Mouse (Mus musculus): ENCODE results near the gene Rsf1. TPM values are rescaled to one million over a fixed set of nuclear protein-coding genes. Genes with fewer than 3 reads are reported as not detected.

Gene Rsf1
- polyA plus RNA-seq, 1 experiment from 2014 or later: 8.1 TPM

DNA sequence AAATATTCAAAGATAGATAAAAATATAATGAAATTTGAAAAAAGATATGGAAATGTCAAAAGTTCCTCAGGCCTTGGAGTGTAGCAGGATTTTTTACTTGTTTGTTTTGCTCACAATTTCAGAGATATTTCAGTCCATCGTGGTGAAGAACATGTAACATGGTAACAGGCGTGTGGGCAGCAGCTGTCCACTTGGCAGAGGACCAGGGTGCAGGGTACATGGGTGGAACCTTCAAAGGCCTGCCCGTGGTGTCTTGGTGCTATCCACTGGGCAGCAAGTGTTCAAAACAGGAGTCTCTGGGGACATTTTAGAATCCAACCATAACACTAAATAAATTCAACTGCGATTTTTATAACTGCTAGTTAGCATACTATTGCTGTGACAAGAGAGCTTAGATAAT lies 127.4 kb downstream of the Rsf1 start:
- Histone ChIP-seq H3K36me3 (peaks cover 35% of the 10 kb centered on the region), H3K4me2 (no peak overlapping the region), H3K9ac (no peak overlapping the region), H3K4me1 (peaks cover 12% of the 10 kb centered on the region; the same call in 1 of the 2 replicates), H3K4me3 (no peak overlapping the region), H3K27ac (no peak overlapping the region), H3K9me3 (replicated peaks) (no peaks in the 10 kb centered on the region), H3K27me3 (replicated peaks) (no peaks in the 10 kb centered on the region)
- WGBS (ENCODE audit: insufficient replicate concordance): 72% methylated on average over 4 of the region's 4 CpGs
- no peak for ATAC-seq

DNA sequence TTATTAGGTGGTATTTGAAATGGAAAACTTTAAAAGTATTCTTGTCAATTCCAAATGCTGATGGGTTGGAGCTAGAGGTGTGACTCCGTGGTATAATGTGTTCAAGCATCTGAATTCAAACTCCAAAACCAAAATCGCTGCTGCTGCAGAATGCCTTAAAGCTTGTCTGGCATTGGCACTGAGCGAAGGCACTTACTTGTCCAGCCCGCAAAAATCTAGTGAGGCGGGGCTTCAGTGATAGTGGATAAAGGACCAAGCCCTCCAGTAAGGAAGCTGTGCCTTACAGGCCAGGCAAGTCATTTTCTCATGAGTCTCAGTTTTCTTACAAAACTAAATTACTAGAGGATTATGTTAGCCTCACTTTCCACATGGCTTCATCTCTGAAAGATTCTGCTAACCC lies 128.1 kb downstream of the Rsf1 start:
- no peak for ATAC-seq
- Histone ChIP-seq H3K4me1 (peaks cover 12% of the 10 kb centered on the region; the same call in 1 of the 2 replicates), H3K4me3 (no peak overlapping the region), H3K4me2 (no peak overlapping the region), H3K27me3 (replicated peaks) (no peaks in the 10 kb centered on the region), H3K27ac (no peak overlapping the region), H3K9me3 (replicated peaks) (no peaks in the 10 kb centered on the region), H3K36me3 (peaks cover 42% of the 10 kb centered on the region), H3K9ac (no peak overlapping the region)
- WGBS (ENCODE audit: insufficient replicate concordance): 65% methylated on average over 5 of the region's 5 CpGs

DNA sequence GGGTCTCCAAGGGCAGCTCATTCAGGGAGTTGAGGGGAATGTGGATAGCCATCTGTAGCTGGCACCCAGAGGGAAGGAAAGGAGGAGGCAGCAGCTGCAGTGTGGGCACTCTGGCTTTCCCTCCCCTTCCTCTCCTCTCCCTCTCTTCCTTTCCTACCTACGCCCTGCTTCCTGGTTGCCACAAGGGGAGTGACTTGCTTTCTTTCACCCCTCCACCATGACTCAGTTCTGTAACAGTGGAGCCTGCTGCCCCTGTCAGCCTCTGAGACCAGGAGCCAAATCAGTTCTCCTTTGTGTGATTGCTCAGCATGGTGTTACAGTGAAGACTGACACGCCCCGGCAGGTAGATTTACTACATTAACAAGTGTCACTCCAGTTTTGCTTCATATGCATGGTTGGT lies 129.5 kb downstream of the Rsf1 start:
- H3K36me3 ChIP-seq: peaks cover 52% of the 10 kb centered on the region
- H3K4me3 ChIP-seq: no peak overlapping the region
- 71% methylated on average over 3 of the region's 3 CpGs for WGBS (ENCODE audit: insufficient replicate concordance)
- H3K9ac ChIP-seq: no peak overlapping the region
- H3K4me2 ChIP-seq: no peak overlapping the region
- no peaks in the 10 kb centered on the region for H3K27me3 ChIP-seq (replicated peaks)
- ATAC-seq: no peak
- H3K9me3 ChIP-seq (replicated peaks): no peaks in the 10 kb centered on the region
- H3K27ac ChIP-seq: no peak overlapping the region
- peaks cover 12% of the 10 kb centered on the region; the same call in 1 of the 2 replicates for H3K4me1 ChIP-seq

DNA sequence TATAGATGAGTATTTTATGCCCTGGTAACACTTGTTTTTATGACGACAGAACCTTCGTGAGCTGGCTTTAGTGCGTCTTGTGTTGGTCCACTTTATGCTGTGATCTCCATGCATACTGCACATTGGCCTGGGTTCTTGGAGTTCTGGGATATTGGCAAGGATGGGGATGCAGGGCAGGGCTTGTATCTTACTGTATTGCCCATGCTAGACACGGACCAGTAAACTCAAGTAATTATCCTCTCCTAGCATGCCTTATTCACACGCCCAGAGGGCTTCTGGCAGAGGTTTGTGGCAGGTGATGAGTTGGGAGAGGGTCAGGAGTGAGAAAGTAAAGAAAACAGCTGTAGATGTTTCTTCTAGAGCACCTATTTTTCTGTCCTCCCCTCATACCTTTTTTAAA lies 135.0 kb downstream of the Rsf1 start:
- H3K27me3 ChIP-seq (replicated peaks): no peaks in the 10 kb centered on the region
- H3K9ac ChIP-seq: no peak overlapping the region
- ATAC-seq: no peak
- H3K27ac ChIP-seq: no peak overlapping the region
- no peak overlapping the region for H3K4me3 ChIP-seq
- no peaks in the 10 kb centered on the region for H3K9me3 ChIP-seq (replicated peaks)
- H3K36me3 ChIP-seq: peaks cover 80% of the 10 kb centered on the region
- no peaks in the 10 kb centered on the region for H3K4me1 ChIP-seq
- 90% methylated on average over 5 of the region's 5 CpGs for WGBS (ENCODE audit: insufficient replicate concordance)
- no peak overlapping the region for H3K4me2 ChIP-seq

DNA sequence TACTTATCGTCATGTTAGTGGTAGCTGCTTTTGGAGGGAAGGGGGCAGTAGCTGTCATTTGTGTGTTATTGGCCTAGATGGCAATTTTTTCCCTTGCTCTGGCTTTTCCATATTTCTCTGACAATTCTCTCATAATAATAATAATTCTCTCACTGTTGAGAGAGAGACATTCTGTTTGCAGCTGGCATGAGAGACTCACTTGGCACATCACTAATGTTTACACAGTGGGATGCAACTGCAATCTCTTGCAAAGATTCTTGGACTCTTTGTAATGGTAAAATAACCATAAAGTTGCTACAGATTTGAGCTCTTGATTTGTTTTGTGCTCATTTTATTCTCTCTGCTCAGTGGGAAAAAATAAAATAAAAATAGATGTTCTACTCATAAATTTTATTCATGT lies 137.6 kb downstream of the Rsf1 start:
- WGBS (ENCODE audit: insufficient replicate concordance): 84% methylated on average over 1 of the region's 1 CpGs
- no peak overlapping the region for H3K4me3 ChIP-seq
- no peak overlapping the region for H3K27ac ChIP-seq
- no peaks in the 10 kb centered on the region for H3K4me1 ChIP-seq
- H3K9me3 ChIP-seq (replicated peaks): no peaks in the 10 kb centered on the region
- no peak overlapping the region for H3K4me2 ChIP-seq
- H3K27me3 ChIP-seq (replicated peaks): no peaks in the 10 kb centered on the region
- ATAC-seq: no peak
- H3K9ac ChIP-seq: no peak overlapping the region
- peaks cover 85% of the 10 kb centered on the region for H3K36me3 ChIP-seq

DNA sequence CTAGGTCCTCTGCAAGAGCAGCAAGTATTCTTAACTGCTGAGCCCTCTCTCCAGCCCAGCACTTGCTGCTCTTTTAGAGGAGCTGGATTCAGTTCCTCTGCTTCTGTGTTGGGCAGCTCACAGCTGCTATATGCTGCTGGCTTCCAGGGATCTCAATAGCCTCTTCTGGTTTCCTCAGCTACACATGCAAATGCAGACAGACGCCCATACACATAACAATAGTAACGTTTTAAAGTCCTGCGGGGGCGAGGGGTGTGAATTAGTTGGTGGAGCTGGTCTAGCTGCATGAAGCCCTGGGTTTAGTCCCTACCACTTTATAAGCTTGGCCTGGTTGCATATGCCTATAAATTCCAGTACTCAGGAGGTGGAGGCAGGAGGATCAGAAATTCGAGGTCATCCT lies 139.4 kb downstream of the Rsf1 start:
- Histone ChIP-seq H3K4me3 (no peak overlapping the region), H3K9ac (no peak overlapping the region), H3K4me2 (no peak overlapping the region), H3K9me3 (replicated peaks) (no peaks in the 10 kb centered on the region), H3K36me3 (peaks cover 85% of the 10 kb centered on the region), H3K27ac (no peak overlapping the region), H3K27me3 (replicated peaks) (no peaks in the 10 kb centered on the region), H3K4me1 (peaks cover 6% of the 10 kb centered on the region)
- ATAC-seq: no peak
- WGBS (ENCODE audit: insufficient replicate concordance): 82% methylated on average over 5 of the region's 5 CpGs

DNA sequence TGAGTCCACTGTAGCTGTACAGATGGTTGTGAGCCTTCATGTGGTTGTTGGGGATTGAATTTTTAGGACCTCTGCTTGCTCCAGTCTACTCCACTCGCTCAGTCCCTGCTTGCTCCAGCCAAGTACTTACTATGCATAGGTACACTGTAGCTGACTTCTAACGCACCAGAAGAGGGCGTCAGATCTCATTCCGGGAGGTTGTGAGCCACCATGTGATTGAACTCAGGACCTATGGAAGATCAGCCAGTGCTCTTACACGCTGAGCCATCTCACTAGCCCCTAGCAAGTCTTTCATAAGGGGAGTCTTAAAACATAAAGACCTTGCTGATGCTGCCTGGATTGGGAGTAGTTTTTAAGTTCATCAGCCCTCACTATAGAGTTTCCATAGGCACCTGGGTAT lies 140.4 kb downstream of the Rsf1 start:
- Histone ChIP-seq H3K27ac (no peak overlapping the region), H3K9ac (no peak overlapping the region), H3K4me2 (no peak overlapping the region), H3K4me1 (peaks cover 9% of the 10 kb centered on the region), H3K9me3 (replicated peaks) (no peaks in the 10 kb centered on the region), H3K27me3 (replicated peaks) (no peaks in the 10 kb centered on the region), H3K4me3 (no peak overlapping the region), H3K36me3 (peaks cover 79% of the 10 kb centered on the region)
- ATAC-seq: no peak
- WGBS (ENCODE audit: insufficient replicate concordance): 77% methylated on average over 5 of the region's 5 CpGs

DNA sequence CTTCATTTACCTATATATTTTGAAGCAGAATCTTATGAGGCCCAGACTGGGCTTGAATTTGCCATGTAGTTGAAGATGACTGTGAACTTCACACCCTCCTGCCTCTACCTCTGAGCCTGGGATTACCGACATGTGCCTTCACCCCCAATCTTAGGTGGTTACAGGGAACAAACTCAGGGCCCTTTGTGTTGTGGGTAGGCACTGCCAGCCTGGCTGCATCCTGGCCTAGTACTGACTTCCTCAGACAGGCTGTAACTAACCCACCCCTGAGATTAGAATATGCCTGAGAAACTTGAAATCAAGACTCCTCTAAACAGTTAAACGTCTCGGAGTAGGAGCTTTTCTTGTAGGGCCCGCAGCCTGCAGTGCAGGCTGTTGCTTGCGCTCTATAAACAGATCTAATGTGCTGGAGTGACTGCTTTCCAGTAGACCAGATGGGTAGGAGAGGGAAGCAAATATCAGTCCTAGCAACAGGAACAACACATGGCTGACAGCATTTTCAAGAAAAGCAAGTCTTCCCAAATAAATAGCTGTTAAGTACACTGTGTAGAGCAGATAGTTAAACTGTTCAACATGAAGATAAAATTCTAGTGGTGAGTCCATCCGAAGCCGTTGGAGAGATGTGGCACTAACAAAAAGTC lies 142.7 kb downstream of the Rsf1 start:
- no peak for ATAC-seq
- Histone ChIP-seq H3K9ac (no peak overlapping the region), H3K9me3 (replicated peaks) (no peaks in the 10 kb centered on the region), H3K36me3 (peaks cover 77% of the 10 kb centered on the region), H3K27ac (no peak overlapping the region), H3K4me1 (peaks cover 9% of the 10 kb centered on the region), H3K4me2 (no peak overlapping the region), H3K4me3 (no peak overlapping the region), H3K27me3 (replicated peaks) (no peaks in the 10 kb centered on the region)
- 82% methylated on average over 7 of the region's 7 CpGs for WGBS (ENCODE audit: insufficient replicate concordance)

DNA sequence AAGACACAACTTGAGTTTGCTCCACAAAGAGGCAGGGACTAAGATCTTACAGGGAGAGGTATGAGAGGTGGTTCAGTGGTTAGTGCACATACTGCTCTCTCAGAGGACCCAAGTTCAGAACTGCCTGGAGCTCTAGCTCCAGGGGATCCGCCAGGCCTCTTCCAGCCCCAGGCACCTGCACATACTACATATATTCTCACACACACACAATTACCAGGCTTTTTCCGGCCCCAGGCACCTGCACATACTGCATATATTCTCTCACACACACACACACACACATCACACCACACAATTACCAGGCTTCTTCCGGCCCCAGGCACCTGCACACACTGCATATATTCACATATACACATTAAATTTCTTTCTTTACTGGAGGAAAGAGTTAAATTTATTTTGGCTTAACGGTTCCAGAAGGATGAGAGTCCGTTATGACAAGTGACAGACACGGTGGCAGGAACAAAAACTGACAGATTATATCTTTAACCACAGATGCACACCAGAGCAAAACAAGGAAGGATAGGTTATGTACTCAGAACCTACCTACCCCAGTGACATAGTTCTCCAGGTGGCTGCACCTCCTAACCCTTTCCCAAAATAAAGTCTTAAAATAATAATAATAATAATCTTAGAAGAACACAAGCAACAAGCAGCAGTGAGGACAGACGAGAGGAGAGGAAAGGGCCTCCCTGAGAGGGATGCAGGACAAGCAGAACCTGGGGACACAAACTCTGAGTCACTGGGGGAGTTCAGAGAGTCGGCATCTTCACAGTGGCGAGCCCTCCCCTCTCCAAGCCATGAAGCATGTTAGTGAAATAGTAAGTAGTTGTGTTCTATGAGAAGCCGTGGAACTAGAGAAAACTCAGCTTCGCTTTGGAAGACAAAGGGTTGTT lies 144.2 kb downstream of the Rsf1 start:
- peaks cover 9% of the 10 kb centered on the region for H3K4me1 ChIP-seq
- H3K9me3 ChIP-seq (replicated peaks): no peaks in the 10 kb centered on the region
- no peaks in the 10 kb centered on the region for H3K27me3 ChIP-seq (replicated peaks)
- H3K9ac ChIP-seq: no peak overlapping the region
- H3K4me2 ChIP-seq: no peak overlapping the region
- H3K27ac ChIP-seq: no peak overlapping the region
- H3K36me3 ChIP-seq: peaks cover 73% of the 10 kb centered on the region
- no peak overlapping the region for H3K4me3 ChIP-seq
- no peak for ATAC-seq
- 65% methylated on average over 11 of the region's 11 CpGs for WGBS (ENCODE audit: insufficient replicate concordance)

DNA sequence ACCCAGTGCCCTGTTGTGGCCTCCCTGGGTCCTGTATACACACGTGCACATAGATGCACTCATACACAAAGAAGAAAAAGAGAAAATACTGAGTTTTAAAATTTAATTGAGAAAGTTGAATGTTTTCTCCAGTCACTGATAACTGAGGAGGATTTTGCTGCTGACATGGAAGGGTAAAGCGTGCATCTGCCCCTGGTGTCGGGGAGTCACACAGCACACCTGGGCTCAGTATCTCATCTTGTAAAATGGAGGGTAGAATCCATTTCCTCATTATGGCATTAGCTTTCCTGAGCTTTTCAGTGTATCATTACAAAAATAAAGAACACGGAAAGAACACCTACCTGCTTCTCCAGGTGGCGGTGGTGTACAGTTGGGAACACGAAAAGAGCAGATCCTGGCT lies 145.7 kb downstream of the Rsf1 start:
- Histone ChIP-seq H3K4me1 (peaks cover 12% of the 10 kb centered on the region), H3K9me3 (replicated peaks) (no peaks in the 10 kb centered on the region), H3K4me2 (no peak overlapping the region), H3K4me3 (no peak overlapping the region), H3K27ac (no peak overlapping the region), H3K36me3 (peaks cover 64% of the 10 kb centered on the region), H3K9ac (no peak overlapping the region), H3K27me3 (replicated peaks) (no peaks in the 10 kb centered on the region)
- 92% methylated on average over 6 of the region's 6 CpGs for WGBS (ENCODE audit: insufficient replicate concordance)
- ATAC-seq: no peak

DNA sequence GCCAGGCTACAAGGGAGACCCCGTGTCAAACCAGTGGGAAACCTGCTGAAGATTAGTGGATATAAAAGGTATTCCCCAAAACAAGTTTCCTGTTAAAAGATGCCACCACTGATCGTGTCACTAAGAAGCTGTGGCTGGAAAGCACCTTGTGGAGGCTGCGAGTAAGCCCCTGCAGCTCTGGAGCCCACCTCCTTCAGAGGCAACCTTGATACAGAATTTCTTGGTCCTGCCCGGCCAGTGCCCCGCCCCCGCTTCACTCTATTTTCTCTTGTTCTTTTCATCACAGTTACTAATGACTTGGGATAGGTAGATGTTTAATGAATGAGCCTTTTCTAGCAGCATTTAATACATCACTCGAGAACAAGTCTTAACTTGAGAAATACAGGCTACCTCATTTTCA lies 146.4 kb downstream of the Rsf1 start:
- Histone ChIP-seq H3K9me3 (replicated peaks) (no peaks in the 10 kb centered on the region), H3K4me1 (peaks cover 18% of the 10 kb centered on the region), H3K9ac (no peak overlapping the region), H3K36me3 (peaks cover 62% of the 10 kb centered on the region), H3K27me3 (replicated peaks) (no peaks in the 10 kb centered on the region), H3K4me2 (no peak overlapping the region), H3K27ac (no peak overlapping the region), H3K4me3 (no peak overlapping the region)
- no peak for ATAC-seq
- 76% methylated on average over 7 of the region's 7 CpGs for WGBS (ENCODE audit: insufficient replicate concordance)

DNA sequence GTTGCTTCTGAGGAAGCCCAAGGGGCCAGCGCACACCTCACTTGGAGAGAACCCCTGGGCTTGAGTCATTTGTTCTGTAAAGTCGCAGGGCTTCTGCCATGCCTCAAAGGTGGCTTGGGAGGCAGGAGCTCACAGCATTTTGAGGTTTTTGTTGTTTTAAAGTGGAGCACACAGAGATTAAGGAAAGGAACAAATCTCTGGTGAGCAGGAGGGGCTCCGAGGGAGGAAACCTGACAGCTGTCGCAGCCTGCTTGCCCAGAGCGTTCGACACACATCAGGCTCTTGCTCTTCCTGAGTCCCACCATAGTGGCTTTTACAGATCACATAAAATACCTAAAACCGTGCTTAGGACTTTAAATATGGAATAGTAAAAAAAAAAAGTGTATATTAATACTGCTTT lies 147.1 kb downstream of the Rsf1 start:
- Histone ChIP-seq H3K4me3 (no peak overlapping the region), H3K36me3 (peaks cover 62% of the 10 kb centered on the region), H3K27ac (no peak overlapping the region), H3K9me3 (replicated peaks) (no peaks in the 10 kb centered on the region), H3K4me2 (no peak overlapping the region), H3K9ac (no peak overlapping the region), H3K27me3 (replicated peaks) (no peaks in the 10 kb centered on the region), H3K4me1 (peaks cover 25% of the 10 kb centered on the region)
- WGBS (ENCODE audit: insufficient replicate concordance): 80% methylated on average over 7 of the region's 7 CpGs
- ATAC-seq: no peak

Data from liver, embryonic 12.5 days (tissue).